Mouse (Mus musculus): ENCODE data around the gene Zcchc4. TPM values are rescaled to one million over a fixed set of nuclear protein-coding genes. Genes with fewer than 3 reads are reported as not detected.

Gene Zcchc4
- polyA plus RNA-seq, 1 experiment from 2014 or later: 3.6 TPM

DNA sequence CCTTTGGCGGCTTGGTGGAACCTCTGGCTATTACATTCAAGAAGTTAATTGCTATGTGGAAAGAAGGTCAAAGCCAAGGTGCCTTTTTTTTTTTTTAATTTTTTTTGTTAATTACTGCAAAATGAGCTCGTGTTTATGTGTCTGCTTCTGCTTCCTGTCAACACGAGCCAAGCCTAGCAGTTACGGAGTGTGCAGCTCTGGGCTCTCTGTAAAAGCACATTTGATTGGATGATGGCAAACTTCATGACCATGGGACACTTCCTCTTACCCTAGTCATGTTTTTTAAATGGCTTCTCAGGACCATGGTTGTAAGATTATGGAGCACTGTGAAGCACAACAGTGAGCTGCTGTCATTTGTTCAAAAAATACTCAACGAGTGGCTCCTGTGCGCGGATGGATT lies 31.8 kb downstream of the Zcchc4 start:
- DNase-seq: no peak
- 79% methylated on average over 7 of the region's 7 CpGs for WGBS (ENCODE audit: insufficient replicate concordance)
- no peaks in the 10 kb centered on the region for H3K4me1 ChIP-seq (ENCODE audit: insufficient read depth)
- TF ChIP-seq EP300 (IDR thresholded peaks at IDR 0.05; ENCODE audit: low read depth) (no peak), CTCF (IDR thresholded peaks at IDR 0.05; ENCODE audit: low read depth) (no peak)
- no peaks in the 10 kb centered on the region for H3K27me3 ChIP-seq (ENCODE audit: insufficient read depth, low read length)
- H3K9me3 ChIP-seq (ENCODE audit: low read length): no peaks in the 10 kb centered on the region
- H3K4me3 ChIP-seq (ENCODE audit: low read depth, low read length): no peak overlapping the region
- H3K36me3 ChIP-seq (replicated peaks; ENCODE audit: insufficient read depth, low read length): peaks cover 19% of the 10 kb centered on the region; the same call in 1 of the 2 replicates
- H3K4me2 ChIP-seq (ENCODE audit: low read depth, low read length): no peak overlapping the region
- H3K9ac ChIP-seq (replicated peaks): no peak overlapping the region
- no peak for ATAC-seq
- H3K27ac ChIP-seq (ENCODE audit: low read depth): no peak overlapping the region

GRCm38 (mm10) chr5:52810446-52810845 lies 35.2 kb downstream of the Zcchc4 start:
- Histone ChIP-seq H3K27me3 (ENCODE audit: insufficient read depth, low read length) (no peaks in the 10 kb centered on the region), H3K9me3 (ENCODE audit: low read length) (no peaks in the 10 kb centered on the region), H3K9ac (replicated peaks) (no peak overlapping the region), H3K4me1 (ENCODE audit: insufficient read depth) (no peaks in the 10 kb centered on the region), H3K4me3 (ENCODE audit: low read depth, low read length) (no peak overlapping the region), H3K27ac (ENCODE audit: low read depth) (no peak overlapping the region), H3K36me3 (replicated peaks; ENCODE audit: insufficient read depth, low read length) (peaks cover 23% of the 10 kb centered on the region), H3K4me2 (ENCODE audit: low read depth, low read length) (no peak overlapping the region)
- no peak for ATAC-seq
- DNase-seq: no peak
- TF ChIP-seq EP300 (IDR thresholded peaks at IDR 0.05; ENCODE audit: low read depth) (no peak), CTCF (IDR thresholded peaks at IDR 0.05; ENCODE audit: low read depth) (no peak)
- WGBS (ENCODE audit: insufficient replicate concordance): 88% methylated on average over 6 of the region's 6 CpGs

DNA sequence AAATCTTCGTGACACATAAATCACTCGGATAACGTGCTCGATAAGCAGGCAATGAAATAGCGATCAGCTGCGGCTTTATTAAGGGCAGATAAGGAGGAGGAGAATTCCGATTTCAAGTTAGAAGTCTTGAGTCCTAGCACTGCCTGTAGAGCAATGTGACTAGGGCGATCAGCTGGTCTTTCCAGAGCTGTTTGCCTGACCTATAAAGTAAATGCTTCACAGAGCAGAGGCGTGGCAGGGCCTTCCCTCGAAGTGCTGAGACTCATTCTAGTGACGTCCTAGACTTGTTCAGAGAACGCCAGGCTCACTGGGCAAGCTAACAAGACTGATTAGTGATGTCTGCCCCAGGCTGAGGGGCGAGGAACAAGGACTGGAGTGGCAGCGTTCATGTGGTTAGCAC lies 35.8 kb downstream of the Zcchc4 start:
- Histone ChIP-seq H3K9ac (replicated peaks) (no peak overlapping the region), H3K27ac (ENCODE audit: low read depth) (no peak overlapping the region), H3K4me2 (ENCODE audit: low read depth, low read length) (no peak overlapping the region), H3K36me3 (replicated peaks; ENCODE audit: insufficient read depth, low read length) (peaks cover 25% of the 10 kb centered on the region), H3K9me3 (ENCODE audit: low read length) (no peaks in the 10 kb centered on the region), H3K4me1 (ENCODE audit: insufficient read depth) (no peaks in the 10 kb centered on the region), H3K4me3 (ENCODE audit: low read depth, low read length) (no peak overlapping the region), H3K27me3 (ENCODE audit: insufficient read depth, low read length) (no peaks in the 10 kb centered on the region)
- TF ChIP-seq EP300 (IDR thresholded peaks at IDR 0.05; ENCODE audit: low read depth) (no peak), CTCF (IDR thresholded peaks at IDR 0.05; ENCODE audit: low read depth) (no peak)
- 86% methylated on average over 14 of the region's 14 CpGs for WGBS (ENCODE audit: insufficient replicate concordance)
- DNase-seq (no peak), ATAC-seq (no peak)

- Histone ChIP-seq H3K9ac (replicated peaks) (no peak overlapping the region), H3K4me1 (ENCODE audit: insufficient read depth) (no peaks in the 10 kb centered on the region), H3K36me3 (replicated peaks; ENCODE audit: insufficient read depth, low read length) (peaks cover 29% of the 10 kb centered on the region), H3K4me3 (ENCODE audit: low read depth, low read length) (no peak overlapping the region), H3K27ac (ENCODE audit: low read depth) (no peak overlapping the region), H3K27me3 (ENCODE audit: insufficient read depth, low read length) (no peaks in the 10 kb centered on the region), H3K4me2 (ENCODE audit: low read depth, low read length) (no peak overlapping the region), H3K9me3 (ENCODE audit: low read length) (no peaks in the 10 kb centered on the region)
- ATAC-seq (no peak), DNase-seq (no peak)
- no peak for TF ChIP-seq CTCF (IDR thresholded peaks at IDR 0.05; ENCODE audit: low read depth)
- no peak for TF ChIP-seq EP300 (IDR thresholded peaks at IDR 0.05; ENCODE audit: low read depth)
- WGBS (ENCODE audit: insufficient replicate concordance): 88% methylated on average over 10 of the region's 10 CpGs
These were observed 37.2 kb downstream of the Zcchc4 start for GRCm38 (mm10) chr5:52812456-52812855.

DNA sequence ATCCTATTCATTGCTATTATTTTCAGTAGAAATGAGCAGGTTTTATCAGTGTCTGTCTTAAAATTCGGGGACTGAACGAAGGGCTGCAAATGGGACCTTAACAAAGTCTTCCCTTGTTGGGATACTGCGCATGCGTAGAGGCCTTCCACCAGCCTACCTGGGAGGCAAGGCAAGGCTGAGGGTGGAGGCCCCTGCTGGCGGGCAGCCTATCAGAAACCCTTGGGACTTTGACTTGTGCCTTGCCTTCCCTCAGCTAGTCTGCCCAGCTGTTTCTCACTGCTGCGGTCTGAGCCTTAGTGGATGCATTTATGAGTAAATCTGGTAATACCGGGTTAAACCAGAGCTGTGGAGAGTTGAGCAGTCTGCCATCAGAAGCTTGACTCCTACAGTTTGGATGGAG lies 38.1 kb downstream of the Zcchc4 start:
- Histone ChIP-seq H3K4me2 (ENCODE audit: low read depth, low read length) (no peak overlapping the region), H3K36me3 (replicated peaks; ENCODE audit: insufficient read depth, low read length) (peaks cover 24% of the 10 kb centered on the region), H3K27me3 (ENCODE audit: insufficient read depth, low read length) (no peaks in the 10 kb centered on the region), H3K9ac (replicated peaks) (no peak overlapping the region), H3K4me1 (ENCODE audit: insufficient read depth) (no peaks in the 10 kb centered on the region), H3K27ac (ENCODE audit: low read depth) (no peak overlapping the region), H3K4me3 (ENCODE audit: low read depth, low read length) (no peak overlapping the region), H3K9me3 (ENCODE audit: low read length) (no peaks in the 10 kb centered on the region)
- TF ChIP-seq CTCF (IDR thresholded peaks at IDR 0.05; ENCODE audit: low read depth): no peak
- no peak for TF ChIP-seq EP300 (IDR thresholded peaks at IDR 0.05; ENCODE audit: low read depth)
- ATAC-seq: no peak
- 88% methylated on average over 7 of the region's 7 CpGs for WGBS (ENCODE audit: insufficient replicate concordance)
- DNase-seq: no peak

- 85% methylated on average over 7 of the region's 7 CpGs for WGBS (ENCODE audit: insufficient replicate concordance)
- no peak overlapping the region for H3K27ac ChIP-seq (ENCODE audit: low read depth)
- H3K4me2 ChIP-seq (ENCODE audit: low read depth, low read length): no peak overlapping the region
- peaks cover 21% of the 10 kb centered on the region for H3K36me3 ChIP-seq (replicated peaks; ENCODE audit: insufficient read depth, low read length)
- H3K27me3 ChIP-seq (ENCODE audit: insufficient read depth, low read length): no peaks in the 10 kb centered on the region
- H3K9ac ChIP-seq (replicated peaks): no peak overlapping the region
- H3K9me3 ChIP-seq (ENCODE audit: low read length): no peaks in the 10 kb centered on the region
- no peak for ATAC-seq
- TF ChIP-seq CTCF (IDR thresholded peaks at IDR 0.05; ENCODE audit: low read depth) (no peak), EP300 (IDR thresholded peaks at IDR 0.05; ENCODE audit: low read depth) (no peak)
- no peaks in the 10 kb centered on the region for H3K4me1 ChIP-seq (ENCODE audit: insufficient read depth)
- H3K4me3 ChIP-seq (ENCODE audit: low read depth, low read length): no peak overlapping the region
- no peak for DNase-seq
These were observed 43.5 kb downstream of the Zcchc4 start for GRCm38 (mm10) chr5:52818676-52819075.

- TF ChIP-seq EP300 (IDR thresholded peaks at IDR 0.05; ENCODE audit: low read depth): 0 out of 2 replicates have a peak, but pooled peaks have one; percentile 10
- TF ChIP-seq CTCF (IDR thresholded peaks at IDR 0.05; ENCODE audit: low read depth): peak; percentile 78
- no peak overlapping the region for H3K9ac ChIP-seq (replicated peaks)
- ATAC-seq (no peak), DNase-seq (peak; percentile 30)
- no peak overlapping the region for H3K4me3 ChIP-seq (ENCODE audit: low read depth, low read length)
- H3K36me3 ChIP-seq (replicated peaks; ENCODE audit: insufficient read depth, low read length): peaks cover 21% of the 10 kb centered on the region
- H3K27ac ChIP-seq (ENCODE audit: low read depth): no peak overlapping the region
- H3K9me3 ChIP-seq (ENCODE audit: low read length): no peaks in the 10 kb centered on the region
- H3K4me1 ChIP-seq (ENCODE audit: insufficient read depth): no peaks in the 10 kb centered on the region
- WGBS (ENCODE audit: insufficient replicate concordance): 56% methylated on average over 3 of the region's 3 CpGs
- no peak overlapping the region for H3K4me2 ChIP-seq (ENCODE audit: low read depth, low read length)
- H3K27me3 ChIP-seq (ENCODE audit: insufficient read depth, low read length): no peaks in the 10 kb centered on the region
These were observed 46.5 kb downstream of the Zcchc4 start for GRCm38 (mm10) chr5:52821691-52822090.
